8 mouse cellular contexts compared by ENCODE assay signal in genomic region chr1:78338212-78338611, GRCm38 (mm10). TPM values are rescaled to one million over a fixed set of nuclear protein-coding genes. Genes with fewer than 3 reads are reported as not detected.
DNase-seq lines count a peak whose midpoint lies in the region; ATAC-seq and TF ChIP-seq lines count a peak whose summit lies in the region.

No protein-coding gene starts in this region.

- H3K4me1 ChIP-seq in heart, embryonic 14.5 days (ENCODE audit: control insufficient read depth in 2 of 2, insufficient read depth in 2 of 2, low read length in 2 of 2): peaks cover 6 to 9% of the 10 kb centered on the region in 2 experiments
- H3K4me1 ChIP-seq in kidney, postnatal 0 days (replicated peaks; ENCODE audit: insufficient read depth, low read length): peaks cover 24% of the 10 kb centered on the region
- H3K4me1 ChIP-seq in midbrain, embryonic 13.5 days (replicated peaks): peaks cover 7% of the 10 kb centered on the region; the same call in 1 of the 2 replicates

- H3K4me3 ChIP-seq in heart, embryonic 14.5 days (ENCODE audit: control insufficient read depth in 1 of 2, insufficient read depth in 1 of 2, low read depth in 1 of 2, low read length in 2 of 2): no peak overlapping the region
- no peak overlapping the region for H3K4me3 ChIP-seq in kidney, postnatal 0 days (replicated peaks; ENCODE audit: low read depth, low read length)
- H3K4me3 ChIP-seq in midbrain, embryonic 13.5 days (replicated peaks): no peak overlapping the region

- peak; percentile 40 for DNase-seq in embryo, embryonic 10 days (ENCODE audit: low spot score)
- no peak for DNase-seq in embryo, embryonic 9.5 days (ENCODE audit: extremely low spot score)
- DNase-seq in Patski (ENCODE audit: low read depth, low spot score): no peak
- DNase-seq in kidney, postnatal 0 days (ENCODE audit: low spot score): peak; percentile 96
- no peak for DNase-seq in frontal cortex, postnatal 14 days (ENCODE audit: low spot score in 2 of 2)
- DNase-seq in frontal cortex, postnatal 25 days (ENCODE audit: low spot score in 2 of 2): no peak

- ATAC-seq in Patski: peak; percentile 76
- peak; percentile 67; the same call in 1 of the 2 replicates for ATAC-seq in heart, embryonic 14.5 days (ENCODE audit: insufficient number of reproducible peaks, insufficient read depth, low FRiP score, low read depth)
- peak; percentile 93 for ATAC-seq in kidney, postnatal 0 days (replicated peaks; ENCODE audit: low FRiP score, low read depth)
- ATAC-seq in midbrain, embryonic 13.5 days: peak; percentile 85

- POLR2A ChIA-PET in Patski (lab: Charles Lee): no interaction called here

- no peak overlapping the region for H3K4me2 ChIP-seq in heart, embryonic 14.5 days (ENCODE audit: low read length)
- peak overlapping the region; percentile 26; the same call in 1 of the 2 replicates for H3K4me2 ChIP-seq in kidney, postnatal 0 days (ENCODE audit: low read length)
- no peak overlapping the region for H3K4me2 ChIP-seq in midbrain, embryonic 13.5 days (replicated peaks)

- H3K9me3 ChIP-seq in heart, embryonic 14.5 days (ENCODE audit: control insufficient read depth, low read length): no peaks in the 10 kb centered on the region
- H3K9me3 ChIP-seq in kidney, postnatal 0 days (replicated peaks; ENCODE audit: low read length): no peaks in the 10 kb centered on the region
- no peaks in the 10 kb centered on the region for H3K9me3 ChIP-seq in midbrain, embryonic 13.5 days

- H3K27me3 ChIP-seq in Patski: peaks cover 6% of the 10 kb centered on the region
- H3K27me3 ChIP-seq in heart, embryonic 14.5 days (ENCODE audit: control insufficient read depth, insufficient read depth, low read length): no peaks in the 10 kb centered on the region
- H3K27me3 ChIP-seq in kidney, postnatal 0 days (ENCODE audit: insufficient read depth, low read length): no peaks in the 10 kb centered on the region
- no peaks in the 10 kb centered on the region for H3K27me3 ChIP-seq in midbrain, embryonic 13.5 days

- CTCF ChIA-PET in Patski (lab: Charles Lee): interaction anchor here (1.3 to 1.4 kb wide), 2 partner anchors 21 to 23 kb away, joined by 3 read pairs; no protein-coding TSS in a partner anchor

- H3K27ac ChIP-seq in heart, embryonic 14.5 days (replicated peaks in 1 of 2; ENCODE audit: control insufficient read depth in 1 of 2, insufficient read depth in 1 of 2, low read depth in 2 of 2, low read length in 2 of 2): no peak overlapping the region
- 0 out of 2 replicates have a peak overlapping the region, but pooled peaks have one; percentile 13 for H3K27ac ChIP-seq in kidney, postnatal 0 days
- H3K27ac ChIP-seq in midbrain, embryonic 13.5 days: no peak overlapping the region

- 58% methylated on average over 9 of the region's 9 CpGs for WGBS in heart, embryonic 14.5 days
- WGBS in kidney, postnatal 0 days: 9% methylated on average over 9 of the region's 9 CpGs
- 38% methylated on average over 9 of the region's 9 CpGs for WGBS in midbrain, embryonic 13.5 days

- H3K9ac ChIP-seq in heart, embryonic 14.5 days (ENCODE audit: low read length): no peak overlapping the region
- H3K9ac ChIP-seq in kidney, postnatal 0 days (ENCODE audit: low read depth, low read length): no peak overlapping the region
- no peak overlapping the region for H3K9ac ChIP-seq in midbrain, embryonic 13.5 days (replicated peaks)

- TF ChIP-seq CTCF in Patski (IDR thresholded peaks at IDR 0.05): peak; percentile 29
- peak; percentile 72 for TF ChIP-seq CTCF in kidney, postnatal 0 days (IDR thresholded peaks at IDR 0.05; ENCODE audit: low read depth)

- no peaks in the 10 kb centered on the region for H3K36me3 ChIP-seq in heart, embryonic 14.5 days (ENCODE audit: control insufficient read depth, insufficient read depth, low read length)
- no peaks in the 10 kb centered on the region for H3K36me3 ChIP-seq in kidney, postnatal 0 days (ENCODE audit: insufficient read depth, low read length)
- no peaks in the 10 kb centered on the region for H3K36me3 ChIP-seq in midbrain, embryonic 13.5 days

- in situ Hi-C loops in Patski (cut with MboI; ENCODE audit: low pct_unique_long_range_greater_than_20kb): no loop called here

RNA-seq across cellular contexts. Expression of gene Sgpp2, which starts 28.1 kb away (rescaled TPM):
- polyA plus RNA-seq in Patski (2021): 0.09 TPM
- polyA plus RNA-seq in heart, embryonic 14.5 days (2014; fragmentation: Nextera tagmentation; extraction: Ambion mirVana): 0.20 and 0.24 TPM in 2 replicates
- polyA plus RNA-seq in kidney, postnatal 0 days (2015; fragmentation: Nextera tagmentation; extraction: Ambion mirVana): 16.0 and 18.8 TPM in 2 replicates
- 1.1 and 1.6 TPM in 2 replicates for polyA plus RNA-seq in midbrain, embryonic 13.5 days (2015; fragmentation: Nextera tagmentation; extraction: Ambion mirVana)

Comparison
In these comparisons a context has a peak if more than half of its experiments do, and no peak if none do; other contexts are left out.
1. DNase-seq: peak in embryo, embryonic 10 days (single experiment) and kidney, postnatal 0 days (single experiment); none in embryo, embryonic 9.5 days (single experiment), Patski (single experiment), frontal cortex, postnatal 14 days (0 of 2) and frontal cortex, postnatal 25 days (0 of 2).
2. Peak in every context shown above with its lines, with median percentiles within 50 percentile points of each other: ATAC-seq.